Mouse (Mus musculus): ENCODE results near the gene Vps51.

The Vps51 gene

GRCm38 (mm10) chr19:6079983-6080480 lies 3.0 kb upstream of the Vps51 start, which contains the start of gene Tmem262:
TSS of gene Tmem262 (plus strand) at chr19:6080033.
- no peak for DNase-seq (ENCODE audit: low read depth, low spot score)

- no peak for DNase-seq (ENCODE audit: low read depth, low spot score)
Measured at GRCm38 (mm10) chr19:6073889-6074288, 3.1 kb downstream of the Vps51 start.

GRCm38 (mm10) chr19:6071261-6071660 lies 5.8 kb downstream of the Vps51 start:
- DNase-seq (ENCODE audit: low read depth, low spot score), result no peak

- no peak for DNase-seq (ENCODE audit: low read depth, low spot score)
Measured at GRCm38 (mm10) chr19:6070571-6071250, 6.3 kb downstream of the Vps51 start.

- no peak for DNase-seq (ENCODE audit: low read depth, low spot score)
Measured at GRCm38 (mm10) chr19:6069851-6070250, 7.2 kb downstream of the Vps51 start.

GRCm38 (mm10) chr19:6068951-6069350 lies 8.1 kb downstream of the Vps51 start:
- DNase-seq (ENCODE audit: low read depth, low spot score), result no peak

GRCm38 (mm10) chr19:6067724-6068415 lies 9.2 kb downstream of the Vps51 start, which contains the start of gene Tm7sf2:
TSS of gene Tm7sf2 (minus strand) at chr19:6068373.
- no peak for DNase-seq (ENCODE audit: low read depth, low spot score)

GRCm38 (mm10) chr19:6067011-6067723 lies 9.9 kb downstream of the Vps51 start:
- no peak for DNase-seq (ENCODE audit: low read depth, low spot score)

GRCm38 (mm10) chr19:6066571-6066970 lies 10.5 kb downstream of the Vps51 start:
- DNase-seq (ENCODE audit: low read depth, low spot score), result no peak

GRCm38 (mm10) chr19:6063081-6063480 lies 13.9 kb downstream of the Vps51 start:
- no peak for DNase-seq (ENCODE audit: low read depth, low spot score)

- no peak for DNase-seq (ENCODE audit: low read depth, low spot score)
Measured at GRCm38 (mm10) chr19:6062418-6062817, 14.6 kb downstream of the Vps51 start.

- DNase-seq (ENCODE audit: low read depth, low spot score), result no peak
Measured at GRCm38 (mm10) chr19:6061641-6062302, 15.3 kb downstream of the Vps51 start.

- DNase-seq (ENCODE audit: low read depth, low spot score), result peak; percentile 83
Measured at GRCm38 (mm10) chr19:6061021-6061533, 16.0 kb downstream of the Vps51 start, which contains the start of gene Znhit2. TSS of gene Znhit2 (plus strand) at chr19:6061192.

GRCm38 (mm10) chr19:6058966-6059365 lies 18.1 kb downstream of the Vps51 start:
- no peak for DNase-seq (ENCODE audit: low read depth, low spot score)

GRCm38 (mm10) chr19:6058513-6058912 lies 18.5 kb downstream of the Vps51 start:
- DNase-seq (ENCODE audit: low read depth, low spot score), result no peak

- DNase-seq (ENCODE audit: low read depth, low spot score), result peak; percentile 95
Measured at GRCm38 (mm10) chr19:6057313-6058096, 19.5 kb downstream of the Vps51 start, which contains the start of the genes Mrpl49 and Fau. TSS of gene Mrpl49 (minus strand) at chr19:6057785. TSS of gene Fau (plus strand) at chr19:6057844.

GRCm38 (mm10) chr19:6056696-6057095 lies 20.3 kb downstream of the Vps51 start:
- no peak for DNase-seq (ENCODE audit: low read depth, low spot score)

- no peak for DNase-seq (ENCODE audit: low read depth, low spot score)
Measured at GRCm38 (mm10) chr19:6054296-6054695, 22.7 kb downstream of the Vps51 start.

- no peak for DNase-seq (ENCODE audit: low read depth, low spot score)
Measured at GRCm38 (mm10) chr19:6052516-6052915, 24.5 kb downstream of the Vps51 start.

GRCm38 (mm10) chr19:6048681-6049410 lies 28.2 kb downstream of the Vps51 start:
- DNase-seq (ENCODE audit: low read depth, low spot score), result no peak
